ENCODE assay signal across 17 mouse cellular contexts in the genomic region with DNA sequence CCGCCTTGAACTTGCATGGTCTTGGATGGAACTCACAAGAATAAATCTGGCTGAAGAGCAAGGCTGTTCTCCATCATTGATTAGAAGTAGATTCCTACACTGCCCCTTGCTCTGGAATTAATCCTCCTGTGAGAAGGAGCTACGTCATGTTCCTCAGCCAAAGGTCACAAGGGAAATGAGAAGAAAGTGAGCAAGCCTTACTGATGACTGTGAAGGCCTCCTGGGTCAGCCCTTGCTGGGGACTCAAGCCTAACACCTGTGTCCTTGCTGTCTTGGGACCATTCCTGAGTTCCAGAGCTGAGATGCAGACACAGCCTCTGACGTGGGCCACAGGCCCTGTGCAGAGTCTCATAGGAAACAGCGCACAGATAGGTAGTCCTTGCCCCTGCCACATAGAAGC. TPM values are rescaled to one million over a fixed set of nuclear protein-coding genes. Genes with fewer than 3 reads are reported as not detected.
DNase-seq lines count a peak whose midpoint lies in the region; ATAC-seq and TF ChIP-seq lines count a peak whose summit lies in the region.
"Had no signal": no experiment of that assay in that cellular context is flagged by ENCODE, and none has a peak within 500 bp of the region (broad histone marks: within the 10 kb centered on the region; RNA-seq: fewer than 3 reads in every experiment).

No protein-coding gene starts in this region.

- DNase-seq in gastrocnemius, adult 2 months: no peak
- DNase-seq in gastrocnemius, postnatal 36 days: no peak
- no peak for DNase-seq in heart, postnatal 36 days
- no peak for DNase-seq in kidney, adult 11 months
- DNase-seq: adrenal gland, postnatal 25 days; cerebellum, adult 2 months; cerebellum, postnatal 10 days; forebrain, postnatal 0 days; gastrocnemius, postnatal 25 days had no signal

- ATAC-seq in heart, embryonic 16.5 days (replicated peaks; ENCODE audit: extremely low read depth, insufficient read depth, low FRiP score): no peak
- no peak for ATAC-seq in kidney, embryonic 16.5 days (ENCODE audit: low FRiP score, low TSS enrichment)
- ATAC-seq in megakaryocyte, adult 5-6 weeks (ENCODE audit: poor library complexity, severe bottlenecking): no peak
- ATAC-seq: forebrain, embryonic 13.5 days; forebrain, postnatal 0 days; hindbrain, postnatal 0 days had no signal

- no peak for TF ChIP-seq CTCF in gastrocnemius, adult 2 months (IDR thresholded peaks at IDR 0.05)

- no peak overlapping the region for H3K4me2 ChIP-seq in heart, embryonic 16.5 days (ENCODE audit: low read depth, low read length)
- H3K4me2 ChIP-seq in kidney, embryonic 16.5 days (replicated peaks; ENCODE audit: low read depth, low read length): no peak overlapping the region
- H3K4me2 ChIP-seq: forebrain, embryonic 13.5 days; hindbrain, embryonic 13.5 days had no signal

- H3K27ac ChIP-seq in gastrocnemius, adult 2 months: peak overlapping the region; percentile 71
- peak overlapping the region; percentile 2; the same call in 1 of the 2 replicates for H3K27ac ChIP-seq in heart, embryonic 16.5 days (ENCODE audit: low read length)
- H3K27ac ChIP-seq in kidney, embryonic 16.5 days (ENCODE audit: low read length): peak overlapping the region; percentile 29; the same call in 1 of the 2 replicates
- H3K27ac ChIP-seq in brown adipose tissue, adult 24 weeks (replicated peaks; ENCODE audit: low read depth, low read length): 0 out of 2 replicates have a peak overlapping the region, but pooled peaks have one; percentile 24
- H3K27ac ChIP-seq: embryonic facial prominence, embryonic 10.5 days; forebrain, embryonic 13.5 days; hindbrain, embryonic 13.5 days; hindbrain, postnatal 0 days had no signal

- intact Hi-C loops in gastrocnemius, adult 2 months (cut with DNase I): no loop called here
- intact Hi-C loops in gastrocnemius, postnatal 36 days (cut with DNase I): no loop called here
- intact Hi-C loops in heart, postnatal 36 days (cut with DNase I): no loop called here

- peaks cover 6% of the 10 kb centered on the region; the same call in 1 of the 2 replicates for H3K36me3 ChIP-seq in heart, embryonic 16.5 days (ENCODE audit: control insufficient read depth, insufficient read depth)
- H3K36me3 ChIP-seq in kidney, embryonic 16.5 days (ENCODE audit: insufficient read depth, low read length): peaks cover 5% of the 10 kb centered on the region

- 77% methylated on average over 4 of the region's 4 CpGs for WGBS in heart, embryonic 16.5 days
- 80% methylated on average over 4 of the region's 4 CpGs for WGBS in kidney, embryonic 16.5 days

- no peak overlapping the region for H3K4me3 ChIP-seq in gastrocnemius, adult 2 months
- H3K4me3 ChIP-seq in heart, embryonic 16.5 days (ENCODE audit: low read length): no peak overlapping the region
- no peak overlapping the region for H3K4me3 ChIP-seq in kidney, embryonic 16.5 days (ENCODE audit: low read length)
- H3K4me3 ChIP-seq in brown adipose tissue, adult 24 weeks (ENCODE audit: insufficient read depth, low read depth, low read length): no peak overlapping the region
- H3K4me3 ChIP-seq: embryonic facial prominence, embryonic 10.5 days; forebrain, embryonic 13.5 days; hindbrain, embryonic 13.5 days had no signal

- H3K4me1 ChIP-seq in heart, embryonic 16.5 days (ENCODE audit: control insufficient read depth, insufficient read depth, low read length): peaks cover 43% of the 10 kb centered on the region
- H3K4me1 ChIP-seq in kidney, embryonic 16.5 days (ENCODE audit: insufficient read depth, low read length): peaks cover 47% of the 10 kb centered on the region
- peaks cover 52% of the 10 kb centered on the region for H3K4me1 ChIP-seq in brown adipose tissue, adult 24 weeks (ENCODE audit: control insufficient read depth, insufficient read depth, insufficient read length, low read length)

- no peaks in the 10 kb centered on the region for H3K9me3 ChIP-seq in heart, embryonic 16.5 days (replicated peaks; ENCODE audit: control insufficient read depth, low read length)
- H3K9me3 ChIP-seq in kidney, embryonic 16.5 days (ENCODE audit: low read length): no peaks in the 10 kb centered on the region
- H3K9me3 ChIP-seq: embryonic facial prominence, embryonic 10.5 days; forebrain, embryonic 13.5 days; hindbrain, embryonic 13.5 days had no signal

- no peaks in the 10 kb centered on the region for H3K27me3 ChIP-seq in heart, embryonic 16.5 days (ENCODE audit: control insufficient read depth, insufficient read depth, low read length)
- H3K27me3 ChIP-seq in kidney, embryonic 16.5 days (ENCODE audit: insufficient read depth, low read length): no peaks in the 10 kb centered on the region
- H3K27me3 ChIP-seq: forebrain, embryonic 13.5 days; hindbrain, embryonic 13.5 days had no signal

- H3K9ac ChIP-seq in heart, embryonic 16.5 days (ENCODE audit: low read length): no peak overlapping the region
- H3K9ac ChIP-seq in kidney, embryonic 16.5 days (replicated peaks; ENCODE audit: low read length): no peak overlapping the region
- H3K9ac ChIP-seq: forebrain, embryonic 13.5 days; forebrain, postnatal 0 days; hindbrain, embryonic 13.5 days had no signal

RNA-seq across cellular contexts. Expression of a gene that starts 33.2 kb away (rescaled TPM):
- 100 to 1,000 TPM; 444 to 499 TPM for total RNA-seq in gastrocnemius, adult 2 months (2021)
- 100 to 1,000 TPM; 499 to 554 TPM for total RNA-seq in gastrocnemius, postnatal 36 days (2021)
- 382 and 385 TPM in 2 replicates for polyA plus RNA-seq in heart, embryonic 16.5 days (2015; fragmentation: Nextera tagmentation; extraction: Ambion mirVana)
- 100 to 1,000 TPM; 393 to 443 TPM for total RNA-seq in heart, postnatal 36 days (2021)
- polyA plus RNA-seq in kidney, embryonic 16.5 days (2015; fragmentation: Nextera tagmentation; extraction: Ambion mirVana): 405 and 415 TPM in 2 replicates
- 154 and 166 TPM in 2 replicates for polyA plus RNA-seq in brown adipose tissue, adult 24 weeks (2012; ENCODE audit: insufficient read depth, insufficient read length, missing spikeins)
- 683 and 689 TPM in 2 replicates for total RNA-seq in megakaryocyte, adult 5-6 weeks (2015)
- 251 and 275 TPM in 2 replicates for total RNA-seq in megakaryocyte, adult 5-6 weeks (2017)

Comparison
In these comparisons a context has a peak if more than half of its experiments do, and no peak if none do; other contexts are left out.
1. H3K27ac ChIP-seq: peak in every context shown above with its lines; median percentile 71 in gastrocnemius, adult 2 months; 29 in kidney, embryonic 16.5 days; 24 in brown adipose tissue, adult 24 weeks; 2 in heart, embryonic 16.5 days.